Mouse (Mus musculus): ENCODE results near the gene Acta1.

DNA sequence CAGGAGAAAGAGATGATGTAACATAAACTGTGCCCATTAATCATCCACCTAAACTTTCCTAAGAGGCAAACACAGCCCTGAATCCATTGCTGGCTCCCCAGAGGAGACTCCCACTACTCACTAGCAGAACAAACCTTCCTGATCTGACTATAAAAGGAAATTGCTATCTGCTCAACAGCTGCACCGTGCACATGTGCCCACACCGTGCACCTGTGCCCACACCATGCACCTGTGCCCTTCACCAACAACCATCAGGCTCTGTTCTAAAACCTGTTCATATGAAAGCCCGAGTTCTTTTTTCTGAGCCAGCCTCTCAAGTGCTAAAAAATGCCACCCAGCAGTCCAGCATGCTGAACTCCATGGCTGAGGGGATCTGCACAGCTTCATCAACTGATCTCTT is 20.1 kb upstream of the Acta1 start:
- TF ChIP-seq CTCF (IDR thresholded peaks at IDR 0.05; ENCODE audit: insufficient read depth, low read depth, low read length) = no peak
- TF ChIP-seq POLR2A (IDR thresholded peaks at IDR 0.05; ENCODE audit: insufficient read depth, low read depth, low read length) = no peak
